Mouse (Mus musculus) E14TG2a.4 (cell line): Measurements from ENCODE around the gene Shisa4.

Experiments used
- CTCF ChIP-seq: conservative IDR thresholded peaks from 2 replicates; pipeline ENCODE4 v1.5.1; 2014; ENCODE audit warnings: low read length
- NANOG ChIP-seq: IDR thresholded peaks from 2 replicates; pipeline ENCODE4 v1.6.1; 2014; ENCODE audit warnings: borderline replicate concordance, low read length, mixed read lengths
- POU5F1 ChIP-seq: IDR thresholded peaks from 2 replicates; pipeline ENCODE4 v1.6.1; 2014; ENCODE audit warnings: low read length, borderline replicate concordance

GRCm38 (mm10) chr1:135373171-135373677 is 1.8 kb downstream of the Shisa4 start:
- no peak for TF ChIP-seq CTCF
- TF ChIP-seq POU5F1: no peak
- no peak for TF ChIP-seq NANOG
